Mouse (Mus musculus) small intestine, adult 10 weeks (tissue): Measurements from ENCODE around the gene Blcap. TPM values are rescaled to one million over a fixed set of nuclear protein-coding genes. Genes with fewer than 3 reads are reported as not detected.

Experiments
- polyA plus RNA-seq: library from polyadenylated mRNA; stranded (reverse); fragments of 350-450 nt; fragmentation: Illumina TruSeq; extraction: RNeasy Lipid Tissue Mini Kit (QIAGEN cat#74804); gene quantifications from one replicate; pipeline ENCODE4 v1.2.3, GENCODE M21; 2014; ENCODE audit warnings: low replicate concordance

Gene Blcap
- 26.0 TPM for polyA plus RNA-seq

GRCm38 (mm10) chr2:157571224-157571832, at the start of gene Blcap:
TSS of gene Blcap (minus strand) at chr2:157571274.

GRCm38 (mm10) chr2:157559858-157560257, 11.2 kb downstream of the Blcap start, which contains the start of gene Nnat:
TSS of gene Nnat (plus strand) at chr2:157560078.

Other genes starting within 250 kb of the Blcap start
- gene Ghrh, start 223.8 kb downstream of the Blcap start, polyA plus RNA-seq, result not detected
- 2.8 TPM for gene Manbal, start 203.7 kb downstream of the Blcap start, polyA plus RNA-seq
- gene Src, start 152.8 kb downstream of the Blcap start, polyA plus RNA-seq, result 4.9 TPM
- 0.67 TPM for gene Nnat, start 11.2 kb downstream of the Blcap start, polyA plus RNA-seq
- 1.0 TPM for gene Ctnnbl1, start 166.1 kb upstream of the Blcap start, polyA plus RNA-seq